Mouse (Mus musculus): Measurements from ENCODE around the gene Igf2r. TPM values are rescaled to one million over a fixed set of nuclear protein-coding genes. Genes with fewer than 3 reads are reported as not detected.

The Igf2r gene
- polyA plus RNA-seq, 1 experiment from 2014 or later, result 11.9 TPM

- Histone ChIP-seq H3K4me2 (ENCODE audit: low read length) (no peak overlapping the region), H3K36me3 (ENCODE audit: control insufficient read depth, insufficient read depth) (peaks cover 22% of the 10 kb centered on the region), H3K27ac (ENCODE audit: low read length) (no peak overlapping the region), H3K4me3 (replicated peaks; ENCODE audit: low read length) (no peak overlapping the region), H3K4me1 (replicated peaks; ENCODE audit: control insufficient read depth, insufficient read depth, low read length) (peaks cover 5% of the 10 kb centered on the region; the same call in 1 of the 2 replicates), H3K9me3 (ENCODE audit: control insufficient read depth, low read length) (no peaks in the 10 kb centered on the region), H3K9ac (replicated peaks; ENCODE audit: low read depth, low read length) (no peak overlapping the region), H3K27me3 (replicated peaks; ENCODE audit: control insufficient read depth, insufficient read depth, low read length) (no peaks in the 10 kb centered on the region)
- no peak for ATAC-seq
- 85% methylated on average over 5 of the region's 5 CpGs for WGBS
Measured at GRCm38 (mm10) chr17:12714080-12714561, 55.3 kb downstream of the Igf2r start.

GRCm38 (mm10) chr17:12712993-12713392 is 56.5 kb downstream of the Igf2r start:
- no peak overlapping the region for H3K4me2 ChIP-seq (ENCODE audit: low read length)
- H3K9ac ChIP-seq (replicated peaks; ENCODE audit: low read depth, low read length), result no peak overlapping the region
- peaks cover 5% of the 10 kb centered on the region; the same call in 1 of the 2 replicates for H3K4me1 ChIP-seq (replicated peaks; ENCODE audit: control insufficient read depth, insufficient read depth, low read length)
- H3K9me3 ChIP-seq (ENCODE audit: control insufficient read depth, low read length), result no peaks in the 10 kb centered on the region
- WGBS, result 84% methylated on average over 3 of the region's 3 CpGs
- no peak for ATAC-seq
- H3K27me3 ChIP-seq (replicated peaks; ENCODE audit: control insufficient read depth, insufficient read depth, low read length), result no peaks in the 10 kb centered on the region
- H3K4me3 ChIP-seq (replicated peaks; ENCODE audit: low read length), result no peak overlapping the region
- no peak overlapping the region for H3K27ac ChIP-seq (ENCODE audit: low read length)
- H3K36me3 ChIP-seq (ENCODE audit: control insufficient read depth, insufficient read depth), result peaks cover 22% of the 10 kb centered on the region

GRCm38 (mm10) chr17:12712191-12712590 is 57.3 kb downstream of the Igf2r start:
- Histone ChIP-seq H3K9ac (replicated peaks; ENCODE audit: low read depth, low read length) (no peak overlapping the region), H3K4me1 (replicated peaks; ENCODE audit: control insufficient read depth, insufficient read depth, low read length) (no peaks in the 10 kb centered on the region), H3K4me3 (replicated peaks; ENCODE audit: low read length) (no peak overlapping the region), H3K27ac (ENCODE audit: low read length) (no peak overlapping the region), H3K4me2 (ENCODE audit: low read length) (no peak overlapping the region), H3K9me3 (ENCODE audit: control insufficient read depth, low read length) (no peaks in the 10 kb centered on the region), H3K36me3 (ENCODE audit: control insufficient read depth, insufficient read depth) (peaks cover 22% of the 10 kb centered on the region), H3K27me3 (replicated peaks; ENCODE audit: control insufficient read depth, insufficient read depth, low read length) (no peaks in the 10 kb centered on the region)
- ATAC-seq, result no peak

- no peaks in the 10 kb centered on the region for H3K9me3 ChIP-seq (ENCODE audit: control insufficient read depth, low read length)
- H3K9ac ChIP-seq (replicated peaks; ENCODE audit: low read depth, low read length), result no peak overlapping the region
- no peaks in the 10 kb centered on the region for H3K27me3 ChIP-seq (replicated peaks; ENCODE audit: control insufficient read depth, insufficient read depth, low read length)
- no peak overlapping the region for H3K4me3 ChIP-seq (replicated peaks; ENCODE audit: low read length)
- no peak overlapping the region for H3K4me2 ChIP-seq (ENCODE audit: low read length)
- H3K4me1 ChIP-seq (replicated peaks; ENCODE audit: control insufficient read depth, insufficient read depth, low read length), result no peaks in the 10 kb centered on the region
- H3K27ac ChIP-seq (ENCODE audit: low read length), result no peak overlapping the region
- 94% methylated on average over 2 of the region's 2 CpGs for WGBS
- ATAC-seq, result no peak
- peaks cover 21% of the 10 kb centered on the region for H3K36me3 ChIP-seq (ENCODE audit: control insufficient read depth, insufficient read depth)
Measured at GRCm38 (mm10) chr17:12710976-12711375, 58.5 kb downstream of the Igf2r start.

GRCm38 (mm10) chr17:12710050-12710780 is 59.2 kb downstream of the Igf2r start:
- H3K36me3 ChIP-seq (ENCODE audit: control insufficient read depth, insufficient read depth), result peaks cover 16% of the 10 kb centered on the region
- 75% methylated on average over 13 of the region's 13 CpGs for WGBS

GRCm38 (mm10) chr17:12708398-12708797 is 61.1 kb downstream of the Igf2r start:
- 89% methylated on average over 3 of the region's 3 CpGs for WGBS
- Histone ChIP-seq H3K9ac (replicated peaks; ENCODE audit: low read depth, low read length) (no peak overlapping the region), H3K27ac (ENCODE audit: low read length) (no peak overlapping the region), H3K36me3 (ENCODE audit: control insufficient read depth, insufficient read depth) (peaks cover 18% of the 10 kb centered on the region), H3K4me1 (replicated peaks; ENCODE audit: control insufficient read depth, insufficient read depth, low read length) (no peaks in the 10 kb centered on the region), H3K4me2 (ENCODE audit: low read length) (no peak overlapping the region), H3K4me3 (replicated peaks; ENCODE audit: low read length) (no peak overlapping the region), H3K9me3 (ENCODE audit: control insufficient read depth, low read length) (no peaks in the 10 kb centered on the region), H3K27me3 (replicated peaks; ENCODE audit: control insufficient read depth, insufficient read depth, low read length) (no peaks in the 10 kb centered on the region)
- no peak for ATAC-seq

More at GRCm38 (mm10) chr17:12710050-12710780, 59.2 kb downstream of the Igf2r start:
- H3K4me1 ChIP-seq (replicated peaks; ENCODE audit: control insufficient read depth, insufficient read depth, low read length), result no peaks in the 10 kb centered on the region
- no peak overlapping the region for H3K27ac ChIP-seq (ENCODE audit: low read length)
- H3K4me2 ChIP-seq (ENCODE audit: low read length), result no peak overlapping the region
- H3K9me3 ChIP-seq (ENCODE audit: control insufficient read depth, low read length), result no peaks in the 10 kb centered on the region
- ATAC-seq, result no peak
- H3K4me3 ChIP-seq (replicated peaks; ENCODE audit: low read length), result no peak overlapping the region
- H3K9ac ChIP-seq (replicated peaks; ENCODE audit: low read depth, low read length), result no peak overlapping the region
- no peaks in the 10 kb centered on the region for H3K27me3 ChIP-seq (replicated peaks; ENCODE audit: control insufficient read depth, insufficient read depth, low read length)

- Histone ChIP-seq H3K27me3 (replicated peaks; ENCODE audit: control insufficient read depth, insufficient read depth, low read length) (no peaks in the 10 kb centered on the region), H3K27ac (ENCODE audit: low read length) (no peak overlapping the region), H3K9ac (replicated peaks; ENCODE audit: low read depth, low read length) (no peak overlapping the region), H3K4me1 (replicated peaks; ENCODE audit: control insufficient read depth, insufficient read depth, low read length) (no peaks in the 10 kb centered on the region), H3K4me3 (replicated peaks; ENCODE audit: low read length) (no peak overlapping the region), H3K4me2 (ENCODE audit: low read length) (no peak overlapping the region), H3K9me3 (ENCODE audit: control insufficient read depth, low read length) (no peaks in the 10 kb centered on the region), H3K36me3 (ENCODE audit: control insufficient read depth, insufficient read depth) (peaks cover 20% of the 10 kb centered on the region)
- WGBS, result 90% methylated on average over 10 of the region's 10 CpGs
- no peak for ATAC-seq
Measured at GRCm38 (mm10) chr17:12706590-12707049, 62.8 kb downstream of the Igf2r start.

- 91% methylated on average over 5 of the region's 5 CpGs for WGBS
- peaks cover 20% of the 10 kb centered on the region for H3K36me3 ChIP-seq (ENCODE audit: control insufficient read depth, insufficient read depth)
- H3K9ac ChIP-seq (replicated peaks; ENCODE audit: low read depth, low read length), result no peak overlapping the region
- no peak overlapping the region for H3K4me2 ChIP-seq (ENCODE audit: low read length)
- no peaks in the 10 kb centered on the region for H3K27me3 ChIP-seq (replicated peaks; ENCODE audit: control insufficient read depth, insufficient read depth, low read length)
- ATAC-seq, result no peak
- H3K4me1 ChIP-seq (replicated peaks; ENCODE audit: control insufficient read depth, insufficient read depth, low read length), result no peaks in the 10 kb centered on the region
- H3K27ac ChIP-seq (ENCODE audit: low read length), result no peak overlapping the region
- H3K9me3 ChIP-seq (ENCODE audit: control insufficient read depth, low read length), result no peaks in the 10 kb centered on the region
- no peak overlapping the region for H3K4me3 ChIP-seq (replicated peaks; ENCODE audit: low read length)
Measured at GRCm38 (mm10) chr17:12702901-12703300, 66.6 kb downstream of the Igf2r start.

- no peak for ATAC-seq
- Histone ChIP-seq H3K27ac (ENCODE audit: low read length) (no peak overlapping the region), H3K9me3 (ENCODE audit: control insufficient read depth, low read length) (no peaks in the 10 kb centered on the region), H3K27me3 (replicated peaks; ENCODE audit: control insufficient read depth, insufficient read depth, low read length) (no peaks in the 10 kb centered on the region), H3K36me3 (ENCODE audit: control insufficient read depth, insufficient read depth) (peaks cover 37% of the 10 kb centered on the region), H3K4me3 (replicated peaks; ENCODE audit: low read length) (no peak overlapping the region), H3K9ac (replicated peaks; ENCODE audit: low read depth, low read length) (no peak overlapping the region), H3K4me2 (ENCODE audit: low read length) (no peak overlapping the region), H3K4me1 (replicated peaks; ENCODE audit: control insufficient read depth, insufficient read depth, low read length) (no peaks in the 10 kb centered on the region)
- WGBS, result 96% methylated on average over 6 of the region's 6 CpGs
Measured at GRCm38 (mm10) chr17:12700373-12700772, 69.1 kb downstream of the Igf2r start.

All from forebrain, embryonic 16.5 days (tissue).